Mouse (Mus musculus) lung, embryonic 16.5 days (tissue): Measurements from ENCODE around the gene BC003965. TPM values are rescaled to one million over a fixed set of nuclear protein-coding genes. Genes with fewer than 3 reads are reported as not detected.

Experiments
- ATAC-seq: fragments of 200-750 bp; cut with Nextera tagmentation; 2 replicates; pipeline ENCODE4 v1.8.0; 2017; ENCODE audit warnings: low read depth, mild to moderate bottlenecking, moderate library complexity
- H3K27ac ChIP-seq: fragments of 300-500 bp; sonication (generic); 2 replicates; pipeline ENCODE4 v1.5.1; 2014; ENCODE audit warnings: mild to moderate bottlenecking, control low read depth, low read length
- H3K27me3 ChIP-seq: fragments of 300-500 bp; sonication (generic); 2 replicates; pipeline ENCODE4 v1.6.1; 2014; ENCODE audit warnings: low read depth, low read length, mixed read lengths; ENCODE audit not compliant: control insufficient read depth, insufficient read depth
- H3K36me3 ChIP-seq: fragments of 300-500 bp; sonication (generic); 2 replicates; pipeline ENCODE4 v1.6.1; 2014; ENCODE audit warnings: low read length; ENCODE audit not compliant: control insufficient read depth, insufficient read depth
- H3K4me1 ChIP-seq: fragments of 300-500 bp; sonication (generic); replicated peaks from 2 replicates; pipeline ENCODE4 v1.6.1; 2014; ENCODE audit warnings: low read length, mixed read lengths; ENCODE audit not compliant: control insufficient read depth, insufficient read depth
- H3K4me2 ChIP-seq: fragments of 300-500 bp; sonication (generic); 2 replicates; pipeline ENCODE4 v1.6.1; 2014; ENCODE audit warnings: low read depth, low read length, control low read depth
- H3K4me3 ChIP-seq: fragments of 300-500 bp; sonication (generic); 2 replicates; pipeline ENCODE4 v1.5.1; 2014; ENCODE audit warnings: mild to moderate bottlenecking, low read length, control low read depth
- H3K9ac ChIP-seq: fragments of 300-500 bp; sonication (generic); 2 replicates; pipeline ENCODE4 v1.6.1; 2014; ENCODE audit warnings: low read length, control low read depth
- H3K9me3 ChIP-seq: fragments of 300-500 bp; sonication (generic); 2 replicates; pipeline ENCODE4 v1.6.1; 2016; ENCODE audit warnings: low read length; ENCODE audit not compliant: control insufficient read depth
- WGBS: fragments of 180-500 bp; shearing (Covaris S2); extraction: QIAGEN DNeasy Blood & Tissue Kit; methylation state at CpG from one replicate; pipeline ENCODE4 v1.1.7; 2014; 5-methylcytosine and 5-hydroxymethylcytosine counted together
- polyA plus RNA-seq: library from polyadenylated mRNA; unstranded; fragments of >200 nt; fragmentation: Nextera tagmentation; extraction: Ambion mirVana; gene quantifications from 2 replicates; pipeline ENCODE4 v1.2.1, GENCODE M21; 2015

The BC003965 gene
- polyA plus RNA-seq = 28.9 and 30.9 TPM in 2 replicates

DNA sequence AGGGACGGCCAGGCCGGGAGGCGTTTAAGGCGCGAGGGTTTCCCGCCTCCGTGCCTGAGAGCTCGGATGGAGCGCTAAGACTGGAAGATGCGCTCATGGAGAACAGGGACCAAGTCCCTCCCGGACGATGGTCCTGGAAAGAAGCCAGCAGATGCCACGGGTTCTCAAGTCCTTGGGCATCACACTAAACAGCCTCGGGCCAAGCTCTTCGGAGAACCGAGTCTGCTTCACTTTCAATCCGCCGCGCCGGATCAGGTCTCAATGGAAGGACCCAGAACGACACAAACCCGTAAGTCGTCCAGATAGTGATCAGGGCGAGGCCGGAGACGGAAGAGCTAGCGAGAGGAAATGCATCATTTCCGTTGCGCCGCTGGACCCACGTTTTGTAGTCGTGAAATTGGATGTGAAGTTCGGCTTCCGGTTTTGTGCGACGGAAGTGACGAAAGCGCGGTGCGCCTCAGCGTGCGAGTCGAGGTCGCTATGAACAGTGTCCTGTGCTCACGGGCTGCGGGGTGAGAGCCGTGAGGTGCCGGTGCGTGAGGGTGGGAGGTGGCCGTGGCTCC is at the start of gene BC003965:
BC003965 (plus strand) TSS at position 426 of the 563 bp plus-strand sequence.
- Histone ChIP-seq H3K36me3 (no peaks in the 10 kb centered on the region), H3K9me3 (no peaks in the 10 kb centered on the region), H3K4me1 (peaks cover 19% of the 10 kb centered on the region), H3K27ac (peak within 1 kb of the TSS; percentile 87), H3K27me3 (no peaks in the 10 kb centered on the region), H3K4me3 (peak within 1 kb of the TSS; percentile 84), H3K9ac (peak within 1 kb of the TSS; percentile 91), H3K4me2 (peak within 1 kb of the TSS; percentile 97)
- peak; percentile 87 for ATAC-seq
- under 1% methylated on average over 48 of the region's 50 CpGs for WGBS

DNA sequence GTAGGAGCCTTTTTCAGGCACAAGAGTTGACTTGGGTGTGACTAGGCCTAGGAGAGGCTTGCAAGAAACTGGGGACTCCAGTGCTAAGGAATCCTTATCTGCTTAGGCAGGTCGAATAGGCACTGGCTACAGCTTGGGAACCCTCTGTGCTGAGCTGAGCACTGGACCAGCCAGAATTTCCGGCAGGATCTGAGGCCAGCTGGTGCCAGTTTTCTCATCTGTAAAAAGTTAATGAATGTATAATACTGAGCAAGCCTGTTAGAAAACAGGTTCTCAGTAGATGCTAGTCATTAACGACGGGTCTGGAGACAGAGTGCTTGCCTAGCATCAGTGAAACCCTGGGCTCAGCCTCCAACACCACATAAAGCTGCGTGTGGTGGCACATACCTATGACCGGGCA is 48.7 kb upstream of the BC003965 start:
- Histone ChIP-seq H3K4me3 (no peak overlapping the region), H3K27me3 (no peaks in the 10 kb centered on the region), H3K9ac (no peak overlapping the region), H3K4me2 (no peak overlapping the region), H3K27ac (no peak overlapping the region), H3K36me3 (no peaks in the 10 kb centered on the region), H3K9me3 (no peaks in the 10 kb centered on the region), H3K4me1 (peaks cover 11% of the 10 kb centered on the region)
- 85% methylated on average over 6 of the region's 6 CpGs for WGBS
- no peak for ATAC-seq

DNA sequence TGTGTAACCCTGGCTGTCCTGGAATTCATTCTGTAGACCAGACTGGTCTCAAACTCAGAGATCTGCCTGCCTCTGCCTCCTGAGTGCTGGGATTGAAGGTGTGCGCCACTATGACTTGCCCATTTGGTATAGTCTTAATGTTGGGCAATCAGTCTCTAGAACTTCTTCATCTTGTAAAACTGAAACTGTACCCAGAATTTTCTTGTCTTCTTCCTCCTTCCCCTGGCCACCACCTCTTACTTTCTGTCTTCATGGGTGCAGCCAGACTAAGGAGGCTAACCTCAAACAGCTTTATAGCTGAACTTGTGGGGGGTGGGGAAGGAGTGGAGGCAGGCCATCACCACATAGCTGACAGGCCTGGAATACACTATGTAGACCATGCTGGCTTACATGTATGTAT is 45.6 kb upstream of the BC003965 start:
- H3K9ac ChIP-seq = no peak overlapping the region
- no peaks in the 10 kb centered on the region for H3K27me3 ChIP-seq
- whole genome bisulfite sequencing = 92% methylated on average over 1 of the region's 1 CpGs
- ATAC-seq = no peak
- H3K4me1 ChIP-seq = peaks cover 10% of the 10 kb centered on the region
- no peak overlapping the region for H3K4me2 ChIP-seq
- no peak overlapping the region for H3K4me3 ChIP-seq
- H3K36me3 ChIP-seq = no peaks in the 10 kb centered on the region
- H3K27ac ChIP-seq = no peak overlapping the region
- H3K9me3 ChIP-seq = no peaks in the 10 kb centered on the region

DNA sequence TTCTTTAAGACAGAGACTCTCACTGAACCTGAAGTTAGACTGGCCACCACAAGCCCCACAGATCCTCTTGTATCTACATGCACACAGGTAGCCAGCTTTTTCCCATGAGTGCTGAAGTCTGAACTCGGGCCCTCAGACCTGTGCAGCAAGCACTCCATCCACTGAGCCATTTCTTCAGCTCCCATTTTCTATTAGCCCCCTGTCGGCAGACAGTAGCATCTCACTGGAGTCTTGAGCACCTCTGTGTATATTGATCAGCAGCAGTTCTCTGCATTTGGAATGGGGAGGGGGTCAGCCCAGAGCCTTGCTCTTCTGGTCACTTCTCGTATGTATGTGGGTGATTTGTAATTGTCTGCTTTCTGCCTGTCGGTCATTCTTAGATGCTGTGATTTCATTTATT is 44.4 kb upstream of the BC003965 start:
- H3K4me3 ChIP-seq = no peak overlapping the region
- H3K9ac ChIP-seq = no peak overlapping the region
- H3K4me1 ChIP-seq = no peaks in the 10 kb centered on the region
- no peak for ATAC-seq
- no peak overlapping the region for H3K4me2 ChIP-seq
- WGBS = 64% methylated on average over 4 of the region's 4 CpGs
- H3K27ac ChIP-seq = no peak overlapping the region
- no peaks in the 10 kb centered on the region for H3K9me3 ChIP-seq
- no peaks in the 10 kb centered on the region for H3K36me3 ChIP-seq
- no peaks in the 10 kb centered on the region for H3K27me3 ChIP-seq

DNA sequence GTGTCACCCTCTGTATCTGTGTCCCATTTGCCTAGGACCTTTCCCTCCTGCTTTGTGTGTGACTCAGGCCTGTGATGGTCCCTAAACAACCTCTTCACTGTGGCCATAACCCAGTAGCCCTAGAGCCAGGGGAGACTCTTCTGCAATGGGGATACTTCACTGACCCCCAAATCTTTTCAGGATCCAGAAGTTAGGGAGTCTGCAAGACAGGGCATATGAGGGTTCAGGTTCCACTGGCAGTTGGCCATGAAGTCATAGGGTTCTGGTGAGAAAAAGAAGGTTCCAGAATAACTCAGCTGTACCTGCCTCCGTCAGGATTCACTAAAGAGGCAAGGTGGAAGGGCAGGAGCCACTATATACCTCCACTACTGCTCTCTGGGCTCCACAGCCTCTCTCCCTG is 22.2 kb upstream of the BC003965 start, which contains the start of gene Ccdc154:
Ccdc154 (plus strand) TSS at position 301 of the 400 bp plus-strand sequence.
- H3K9ac ChIP-seq = no peak within 1 kb of the TSS
- H3K4me1 ChIP-seq = peaks cover 2% of the 10 kb centered on the region; the same call in 1 of the 2 replicates
- no peak within 1 kb of the TSS for H3K27ac ChIP-seq
- no peak within 1 kb of the TSS for H3K4me2 ChIP-seq
- no peak within 1 kb of the TSS for H3K4me3 ChIP-seq
- H3K36me3 ChIP-seq = no peaks in the 10 kb centered on the region
- no peaks in the 10 kb centered on the region for H3K27me3 ChIP-seq
- ATAC-seq = no peak
- 100% methylated on average over 1 of the region's 1 CpGs for WGBS
- H3K9me3 ChIP-seq = no peaks in the 10 kb centered on the region

DNA sequence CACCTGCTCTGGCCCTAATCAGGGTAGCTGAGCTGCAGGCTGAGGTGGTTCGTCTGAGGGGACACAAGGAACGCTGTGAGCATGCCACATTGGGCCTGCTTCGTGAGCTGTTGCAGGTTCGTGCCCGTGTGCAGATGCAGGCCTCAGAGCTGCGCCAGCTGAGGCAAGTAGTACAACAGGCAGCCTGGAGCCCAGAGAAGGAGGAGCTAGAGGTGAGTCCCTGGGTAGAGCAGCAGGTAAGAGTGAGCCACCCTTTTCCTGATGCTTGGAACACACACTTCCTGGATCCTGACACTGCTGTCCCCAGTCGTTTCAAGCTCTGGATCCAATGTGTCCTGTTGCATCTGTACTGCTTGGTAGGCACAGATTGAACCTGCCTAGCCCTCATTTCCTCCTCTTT is 21.0 kb upstream of the BC003965 start:
- Histone ChIP-seq H3K4me2 (no peak overlapping the region), H3K4me1 (peaks cover 2% of the 10 kb centered on the region; the same call in 1 of the 2 replicates), H3K27me3 (no peaks in the 10 kb centered on the region), H3K36me3 (no peaks in the 10 kb centered on the region), H3K9ac (no peak overlapping the region), H3K4me3 (no peak overlapping the region), H3K9me3 (no peaks in the 10 kb centered on the region), H3K27ac (no peak overlapping the region)
- WGBS = 74% methylated on average over 7 of the region's 7 CpGs
- no peak for ATAC-seq

DNA sequence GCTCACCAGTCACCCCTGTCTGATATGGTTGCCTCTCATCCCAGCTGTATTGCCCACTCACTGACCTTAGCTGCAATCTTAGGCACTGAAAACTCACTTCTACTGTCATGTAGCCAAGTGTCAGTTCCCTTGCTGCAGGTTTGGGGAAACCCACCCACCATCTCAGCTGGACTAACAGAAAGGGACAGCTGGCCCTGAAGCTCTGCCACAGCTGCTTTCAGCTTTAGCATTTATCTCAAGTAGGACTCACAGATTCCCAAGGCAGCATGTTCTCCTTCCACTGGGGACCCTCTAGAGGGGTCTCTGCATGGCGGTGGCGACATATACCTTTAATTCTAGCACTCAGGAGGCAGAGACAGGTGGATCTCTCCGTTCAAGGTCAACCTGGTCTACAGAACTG is 19.6 kb upstream of the BC003965 start:
- 90% methylated on average over 3 of the region's 3 CpGs for WGBS
- H3K4me1 ChIP-seq = peaks cover 2% of the 10 kb centered on the region; the same call in 1 of the 2 replicates

DNA sequence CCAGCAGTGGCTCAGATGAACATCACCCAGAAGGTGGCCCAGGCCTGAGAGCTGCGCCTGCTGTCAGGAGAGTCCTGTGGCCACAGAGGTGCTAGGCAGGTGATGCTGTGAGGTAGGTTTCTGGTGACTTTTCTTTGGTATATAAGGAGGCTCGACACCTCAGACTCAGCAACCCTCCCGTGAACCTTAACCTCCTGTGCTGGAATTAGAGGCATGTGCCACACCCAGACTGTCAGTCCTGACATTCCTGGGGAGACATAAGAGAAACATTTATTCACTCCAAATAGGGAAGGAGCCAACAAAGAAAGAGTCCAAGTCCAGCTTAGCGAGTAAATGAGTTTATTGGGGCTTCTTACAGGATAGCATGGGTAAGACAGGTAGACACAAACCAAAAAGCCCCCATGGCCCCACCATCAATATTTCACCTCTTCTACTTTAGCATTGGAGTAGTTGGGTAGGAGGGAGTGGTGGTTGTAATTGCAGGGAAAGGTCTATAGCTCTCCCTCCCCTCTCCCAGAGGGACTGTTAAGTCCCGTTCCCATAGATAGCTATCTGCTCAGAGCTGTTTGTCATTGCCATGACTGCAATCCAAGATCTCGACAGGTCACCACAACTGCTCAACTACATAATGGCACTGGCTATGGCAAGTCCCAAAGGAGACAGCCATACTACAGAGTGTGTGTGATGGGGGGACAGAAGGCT is 18.2 kb upstream of the BC003965 start:
- Histone ChIP-seq H3K9ac (no peak overlapping the region), H3K4me2 (no peak overlapping the region), H3K4me3 (no peak overlapping the region), H3K27me3 (no peaks in the 10 kb centered on the region), H3K4me1 (peaks cover 2% of the 10 kb centered on the region; the same call in 1 of the 2 replicates), H3K27ac (no peak overlapping the region), H3K9me3 (no peaks in the 10 kb centered on the region), H3K36me3 (no peaks in the 10 kb centered on the region)
- no peak for ATAC-seq
- WGBS = 43% methylated on average over 6 of the region's 6 CpGs

More for the DNA sequence above, 19.6 kb upstream of the BC003965 start:
- H3K9ac ChIP-seq = no peak overlapping the region
- H3K27me3 ChIP-seq = no peaks in the 10 kb centered on the region
- no peaks in the 10 kb centered on the region for H3K36me3 ChIP-seq
- no peak overlapping the region for H3K4me3 ChIP-seq
- ATAC-seq = no peak
- no peaks in the 10 kb centered on the region for H3K9me3 ChIP-seq
- no peak overlapping the region for H3K4me2 ChIP-seq
- no peak overlapping the region for H3K27ac ChIP-seq

DNA sequence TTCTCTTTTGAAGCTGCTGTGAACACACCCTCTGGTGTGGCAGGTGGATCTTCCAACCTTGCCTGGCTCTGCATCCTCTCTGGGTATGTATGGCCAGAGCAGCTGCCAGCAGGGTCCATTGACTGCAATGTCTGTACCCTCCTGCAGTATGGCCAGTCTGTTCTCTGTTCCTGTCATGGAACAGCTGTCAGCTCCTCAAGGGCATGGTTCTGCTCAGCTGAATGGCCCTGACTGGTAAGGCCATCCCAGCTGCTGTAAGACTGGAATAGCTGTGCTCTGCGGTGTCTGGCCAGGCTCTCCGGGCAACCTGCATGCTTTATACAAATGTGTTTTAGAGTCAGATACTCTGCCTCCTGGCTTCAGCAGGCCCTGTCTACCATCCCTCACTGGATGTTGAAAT is 14.6 kb upstream of the BC003965 start:
- H3K36me3 ChIP-seq = no peaks in the 10 kb centered on the region
- H3K27ac ChIP-seq = no peak overlapping the region
- ATAC-seq = no peak

More for the DNA sequence above, 14.6 kb upstream of the BC003965 start:
- Histone ChIP-seq H3K9ac (no peak overlapping the region), H3K9me3 (no peaks in the 10 kb centered on the region), H3K4me1 (peaks cover 2% of the 10 kb centered on the region; the same call in 1 of the 2 replicates), H3K4me2 (no peak overlapping the region), H3K4me3 (no peak overlapping the region), H3K27me3 (no peaks in the 10 kb centered on the region)
- 91% methylated on average over 2 of the region's 2 CpGs for WGBS
